Mouse (Mus musculus) liver, embryonic 14.5 days (tissue): Measurements from ENCODE around the gene Acacb.

Experiments used
- CTCF ChIP-seq: IDR thresholded peaks from 2 replicates; pipeline ENCODE4 v1.5.1; 2016; ENCODE audit warnings: antibody characterized with exemption, low read depth, control low read depth
- EP300 ChIP-seq: IDR thresholded peaks from 2 replicates; pipeline ENCODE4 v1.6.1; 2016; ENCODE audit warnings: antibody characterized with exemption, low read depth

GRCm38 (mm10) chr5:114288874-114289273 lies 142.5 kb downstream of the Acacb start, which contains the start of gene Myo1h:
- TF ChIP-seq CTCF, result no peak
- TF ChIP-seq EP300, result no peak
